Mouse (Mus musculus) left cerebral cortex, postnatal 14 days (tissue): ENCODE results near the gene Alb. TPM values are rescaled to one million over a fixed set of nuclear protein-coding genes. Genes with fewer than 3 reads are reported as not detected.

Experiments
- DNase-seq, 2 experiments: peaks; one replicate each; pipeline ENCODE4 v3.0.0; 2021 to 2022; ENCODE audit warnings: low spot score in 2 of 2, mixed read lengths in 1 of 2
- intact Hi-C: fragments of 180-260 bp; cut with DNase I; formaldehyde crosslinking; loops from one replicate; pipeline ENCODE4 v1.15.1; 2025
- long read RNA-seq, 2 experiments: library from polyadenylated mRNA; stranded (forward); transcript quantifications; one replicate each; pipeline ENCODE4 v2.0.0; 2021
- total RNA-seq, 2 experiments: library from RNA; stranded (reverse); gene quantifications; 2 replicates each; pipeline ENCODE4 v1.2.3; 2021

The Alb gene
- total RNA-seq, result under 1 TPM in 1 of 2 experiments, not detected in 1; 0.29 TPM
- long read RNA-seq, experiment 1, partial matches to known transcripts, result 0 of 1 reads
- long read RNA-seq, experiment 1, other reads (novel, unspliced or antisense), result 1 of 1 reads
- long read RNA-seq, experiment 2, result 0 reads

GRCm38 (mm10) chr5:90460619-90461018 lies at the start of gene Alb:
Alb (plus strand) TSS chr5:90460897.
- intact Hi-C loops, result no loop called here
- DNase-seq, result no peak

- intact Hi-C loops, result no loop called here
- DNase-seq, result no peak
Measured at GRCm38 (mm10) chr5:90414142-90414924, 46.4 kb upstream of the Alb start.

- no peak for DNase-seq
- intact Hi-C loops, result no loop called here
Measured at GRCm38 (mm10) chr5:90414925-90415295, 45.8 kb upstream of the Alb start.

GRCm38 (mm10) chr5:90424625-90425024 lies 36.1 kb upstream of the Alb start:
- intact Hi-C loops, result no loop called here

GRCm38 (mm10) chr5:90425191-90425590 lies 35.5 kb upstream of the Alb start:
- no peak for DNase-seq
- intact Hi-C loops, result no loop called here

More at GRCm38 (mm10) chr5:90424625-90425024, 36.1 kb upstream of the Alb start:
- DNase-seq, result no peak

- intact Hi-C loops, result no loop called here
- no peak for DNase-seq
Measured at GRCm38 (mm10) chr5:90431053-90431452, 29.6 kb upstream of the Alb start.

- intact Hi-C loops, result no loop called here
Measured at GRCm38 (mm10) chr5:90439157-90439556, 21.5 kb upstream of the Alb start.

GRCm38 (mm10) chr5:90447577-90447976 lies 13.1 kb upstream of the Alb start:
- intact Hi-C loops, result no loop called here
- no peak for DNase-seq

More at GRCm38 (mm10) chr5:90439157-90439556, 21.5 kb upstream of the Alb start:
- no peak for DNase-seq

GRCm38 (mm10) chr5:90449961-90450360 lies 10.7 kb upstream of the Alb start:
- intact Hi-C loops, result no loop called here
- no peak for DNase-seq

- peak in 1 of 2 experiments; percentile 30 for DNase-seq
- intact Hi-C loops, result no loop called here
Measured at GRCm38 (mm10) chr5:90452711-90453110, 8.0 kb upstream of the Alb start.

- DNase-seq, result no peak
- intact Hi-C loops, result no loop called here
Measured at GRCm38 (mm10) chr5:90457241-90457640, 3.5 kb upstream of the Alb start.

GRCm38 (mm10) chr5:90458727-90459126 lies 2.0 kb upstream of the Alb start:
- DNase-seq, result no peak
- intact Hi-C loops, result no loop called here

- DNase-seq, result no peak
- intact Hi-C loops, result no loop called here
Measured at GRCm38 (mm10) chr5:90466806-90467205, 6.1 kb downstream of the Alb start.

GRCm38 (mm10) chr5:90467245-90467644 lies 6.5 kb downstream of the Alb start:
- no peak for DNase-seq
- intact Hi-C loops, result no loop called here

GRCm38 (mm10) chr5:90470836-90471235 lies 10.1 kb downstream of the Alb start:
- intact Hi-C loops, result no loop called here

GRCm38 (mm10) chr5:90473902-90474301 lies 13.2 kb downstream of the Alb start:
- DNase-seq, result no peak
- intact Hi-C loops, result no loop called here

More at GRCm38 (mm10) chr5:90470836-90471235, 10.1 kb downstream of the Alb start:
- DNase-seq, result no peak

- intact Hi-C loops, result no loop called here
- DNase-seq, result no peak
Measured at GRCm38 (mm10) chr5:90474369-90474768, 13.7 kb downstream of the Alb start.

- DNase-seq, result no peak
- intact Hi-C loops, result no loop called here
Measured at GRCm38 (mm10) chr5:90476741-90477140, 16.0 kb downstream of the Alb start.

- intact Hi-C loops, result no loop called here
- DNase-seq, result no peak
Measured at GRCm38 (mm10) chr5:90477308-90478140, 16.8 kb downstream of the Alb start.

GRCm38 (mm10) chr5:90478886-90479285 lies 18.2 kb downstream of the Alb start:
- no peak for DNase-seq
- intact Hi-C loops, result no loop called here
